Mouse (Mus musculus): ENCODE data around the gene Aspscr1.

Aspscr1 gene

GRCm38 (mm10) chr11:120672687-120673593 lies at the start of gene Aspscr1:
Gene Aspscr1, plus strand, starts transcription at chr11:120672973.
- peak; percentile 85 for DNase-seq (ENCODE audit: low read depth, low spot score)

- no peak for DNase-seq (ENCODE audit: low read depth, low spot score)
Measured at GRCm38 (mm10) chr11:120623961-120624679, 48.7 kb upstream of the Aspscr1 start.

DNA sequence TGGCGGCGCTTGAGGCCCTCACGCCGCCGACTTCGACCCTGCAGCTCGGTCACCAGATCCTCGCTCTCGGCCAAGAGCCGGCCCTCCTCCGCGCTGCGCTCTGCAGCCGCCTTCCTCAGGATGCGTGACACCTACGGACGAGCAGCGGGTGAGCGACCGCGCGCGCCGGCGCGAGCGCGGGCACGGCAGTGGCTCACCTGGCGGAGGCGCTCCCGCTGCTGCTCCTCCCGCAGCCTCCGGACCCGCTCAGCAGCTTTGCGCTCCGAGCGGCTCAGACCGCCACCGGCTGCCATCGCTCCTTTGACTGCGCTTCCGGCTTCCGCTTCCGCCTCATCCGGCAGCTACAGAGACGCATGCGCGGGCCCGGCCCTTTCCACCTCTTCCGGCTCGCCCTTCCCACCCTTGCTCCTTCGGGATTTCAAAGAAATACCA lies 48.1 kb upstream of the Aspscr1 start:
- peak; percentile 67 for DNase-seq (ENCODE audit: low read depth, low spot score)

- no peak for DNase-seq (ENCODE audit: low read depth, low spot score)
Measured at GRCm38 (mm10) chr11:120625152-120625775, 47.5 kb upstream of the Aspscr1 start, which contains the start of gene Sirt7. Gene Sirt7, minus strand, starts transcription at chr11:120625240.

- no peak for DNase-seq (ENCODE audit: low read depth, low spot score)
Measured at GRCm38 (mm10) chr11:120626785-120627467, 45.8 kb upstream of the Aspscr1 start.

- DNase-seq (ENCODE audit: low read depth, low spot score): no peak
Measured at GRCm38 (mm10) chr11:120627468-120628300, 45.1 kb upstream of the Aspscr1 start.

GRCm38 (mm10) chr11:120628601-120629340 lies 44.0 kb upstream of the Aspscr1 start:
- DNase-seq (ENCODE audit: low read depth, low spot score): no peak

DNA sequence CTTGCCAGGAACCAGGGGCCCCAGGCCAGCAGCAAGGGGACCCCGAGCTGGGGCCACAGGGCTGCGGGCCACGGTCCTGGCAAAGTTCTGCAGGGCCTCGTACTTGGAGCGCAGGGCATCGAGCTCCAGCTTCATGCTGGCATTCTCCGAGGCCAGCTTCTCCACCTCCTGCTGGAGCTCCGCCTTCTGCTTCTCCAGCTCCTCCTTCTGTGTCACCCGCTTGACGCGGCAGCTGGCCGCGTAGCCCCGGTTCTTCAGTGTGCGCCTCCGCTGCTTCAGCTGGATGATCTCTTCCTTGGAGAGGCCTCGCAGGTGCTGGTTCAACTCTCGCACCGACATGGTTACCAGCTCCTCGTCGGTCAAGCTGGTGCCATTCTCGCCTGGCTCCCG lies 43.4 kb upstream of the Aspscr1 start:
- DNase-seq (ENCODE audit: low read depth, low spot score): no peak

DNA sequence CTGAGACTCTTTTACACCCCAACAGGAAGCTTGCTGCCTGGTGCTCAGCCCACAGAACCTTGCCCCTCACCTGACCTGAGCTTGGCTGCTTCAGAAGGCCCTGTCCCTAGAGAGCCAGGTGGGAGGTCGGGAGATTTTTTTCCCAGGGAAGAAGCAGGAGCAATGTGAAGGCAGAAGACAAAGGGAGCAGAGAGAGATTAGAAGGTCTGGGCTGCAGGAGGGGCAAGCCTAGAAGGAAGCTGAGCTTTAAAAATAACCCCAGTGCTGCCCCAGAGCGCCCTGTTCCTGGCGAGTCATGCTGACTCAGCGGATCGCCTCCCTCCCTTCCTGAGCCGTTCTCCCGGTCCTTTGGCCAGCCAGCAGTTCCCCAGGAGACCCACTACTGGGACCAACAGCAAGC lies 42.9 kb upstream of the Aspscr1 start:
- no peak for DNase-seq (ENCODE audit: low read depth, low spot score)

- DNase-seq (ENCODE audit: low read depth, low spot score): no peak
Measured at GRCm38 (mm10) chr11:120630401-120630871, 42.3 kb upstream of the Aspscr1 start.

DNA sequence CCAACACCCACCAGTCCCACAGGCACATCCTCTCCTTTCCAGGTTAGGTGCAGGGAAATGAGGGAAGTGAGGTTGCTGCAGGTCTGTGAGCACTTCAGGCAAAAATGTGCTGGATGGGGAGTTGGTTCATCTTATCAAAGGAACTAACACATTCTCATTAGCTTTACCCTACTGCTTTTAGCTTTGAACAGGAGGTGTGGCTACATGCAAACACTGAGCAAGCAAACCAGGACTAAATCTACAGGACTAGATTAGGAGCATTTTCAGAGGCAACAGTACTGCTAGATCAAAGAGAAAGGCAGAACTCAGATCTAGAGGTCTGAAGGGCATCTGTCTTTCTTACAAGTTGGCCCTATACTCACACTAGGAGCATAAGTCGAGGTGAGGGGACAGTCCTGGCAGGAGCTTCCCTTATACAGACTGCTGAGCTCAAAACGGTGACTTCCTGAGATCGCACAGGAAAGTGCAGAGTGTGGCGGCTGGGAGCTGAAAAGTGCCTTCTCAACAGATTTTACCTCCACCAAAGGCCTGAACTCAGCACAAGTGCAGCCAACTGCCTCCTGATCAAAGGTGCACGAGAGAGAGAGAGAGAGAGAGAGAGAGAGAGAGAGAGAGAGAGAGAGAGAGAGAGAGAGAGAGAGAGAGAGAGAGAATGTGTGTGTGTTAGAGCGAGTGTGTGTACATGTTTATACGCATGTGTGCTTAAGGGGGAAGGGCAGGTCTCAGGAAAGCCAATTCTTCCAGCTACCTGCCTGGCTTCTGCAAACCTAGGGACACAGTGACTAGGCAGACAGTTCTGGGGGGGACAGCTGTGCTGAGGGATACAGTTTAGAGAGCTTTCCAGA lies 41.7 kb upstream of the Aspscr1 start:
- no peak for DNase-seq (ENCODE audit: low read depth, low spot score)

DNA sequence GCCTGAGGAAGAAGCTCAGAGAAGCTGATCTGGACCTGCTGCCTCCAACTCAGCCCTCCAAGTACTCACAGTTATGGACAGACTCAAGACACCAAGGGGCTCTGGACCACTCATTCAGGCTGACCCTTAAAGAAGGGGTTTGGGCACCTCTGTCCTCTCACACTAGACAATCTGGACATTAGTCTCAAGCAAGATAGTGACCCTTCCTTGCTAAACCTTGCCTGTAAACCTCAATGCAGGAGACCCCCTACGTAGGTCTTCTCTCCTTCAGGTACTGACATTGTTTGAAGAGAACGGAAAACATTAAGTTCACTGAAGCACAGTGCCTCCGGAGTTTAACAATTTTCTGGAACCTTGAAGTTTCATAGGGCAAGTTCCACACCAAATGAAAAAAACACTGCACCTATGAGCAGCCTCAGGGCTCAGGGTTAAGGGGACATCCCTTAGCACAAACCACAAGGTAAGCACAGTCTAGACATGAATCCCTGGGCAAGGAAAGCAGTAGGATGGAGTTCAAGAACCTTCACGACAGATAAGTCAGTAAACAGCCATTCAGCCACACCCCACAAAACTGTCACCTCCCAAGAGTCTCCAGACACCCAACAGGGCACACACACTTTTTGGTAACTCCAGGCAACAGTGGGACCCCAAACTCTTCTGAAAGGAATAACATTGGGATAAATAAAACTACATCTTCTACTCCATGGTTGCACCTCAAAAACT lies 40.9 kb upstream of the Aspscr1 start:
- DNase-seq (ENCODE audit: low read depth, low spot score): no peak

DNA sequence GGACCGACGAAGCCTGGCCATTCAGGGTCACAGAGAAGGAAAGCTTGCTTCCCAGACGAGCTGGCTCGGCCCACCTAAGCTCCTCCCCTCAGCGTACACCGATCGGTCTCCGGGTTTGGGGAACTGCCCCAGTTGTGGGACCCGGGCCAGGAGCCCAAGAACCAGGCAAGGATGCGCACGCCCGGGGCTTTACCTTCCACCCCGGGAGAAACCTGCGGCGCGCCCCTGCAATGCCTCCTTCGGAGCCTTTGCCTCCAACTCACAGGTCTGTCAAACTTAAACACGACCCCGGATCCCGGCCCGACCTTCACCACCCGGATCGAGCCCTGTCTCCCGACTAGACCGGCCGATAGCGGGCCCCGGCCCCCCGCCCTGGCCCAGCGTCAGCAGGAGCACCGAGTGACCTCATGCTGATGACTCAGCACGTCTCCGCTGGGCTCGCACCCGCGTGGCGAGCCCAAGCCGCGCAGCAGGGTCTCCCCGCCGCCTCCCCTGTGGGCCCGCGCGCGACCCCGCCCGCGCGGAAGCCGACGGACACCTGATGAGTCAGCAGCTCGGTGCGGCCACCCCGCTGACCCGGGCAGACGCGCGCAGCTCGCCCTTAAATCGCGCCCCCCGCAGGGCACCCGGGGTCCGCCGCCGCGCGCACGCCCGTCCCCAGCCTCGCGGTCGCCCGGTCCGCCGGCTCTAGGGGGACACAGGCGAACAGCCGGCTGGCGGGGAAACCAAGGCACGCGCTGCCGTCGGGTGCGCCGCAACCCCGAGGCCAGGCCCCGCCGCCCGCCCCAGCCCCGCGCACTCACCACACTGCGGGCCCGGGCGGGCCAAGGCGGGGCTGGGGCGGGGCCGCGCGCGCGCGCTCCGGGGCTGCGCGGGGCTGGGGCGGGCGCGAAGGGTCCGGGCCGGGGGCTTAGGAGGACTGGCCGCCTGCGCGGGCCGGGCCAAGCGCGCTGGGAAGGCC lies 39.9 kb upstream of the Aspscr1 start:
- DNase-seq (ENCODE audit: low read depth, low spot score): no peak

GRCm38 (mm10) chr11:120633520-120634343 lies 39.0 kb upstream of the Aspscr1 start, which contains the start of gene Mafg:
Gene Mafg, minus strand, starts transcription at chr11:120633600.
- peak; percentile 87 for DNase-seq (ENCODE audit: low read depth, low spot score)

GRCm38 (mm10) chr11:120634810-120635209 lies 38.0 kb upstream of the Aspscr1 start:
- no peak for DNase-seq (ENCODE audit: low read depth, low spot score)

DNA sequence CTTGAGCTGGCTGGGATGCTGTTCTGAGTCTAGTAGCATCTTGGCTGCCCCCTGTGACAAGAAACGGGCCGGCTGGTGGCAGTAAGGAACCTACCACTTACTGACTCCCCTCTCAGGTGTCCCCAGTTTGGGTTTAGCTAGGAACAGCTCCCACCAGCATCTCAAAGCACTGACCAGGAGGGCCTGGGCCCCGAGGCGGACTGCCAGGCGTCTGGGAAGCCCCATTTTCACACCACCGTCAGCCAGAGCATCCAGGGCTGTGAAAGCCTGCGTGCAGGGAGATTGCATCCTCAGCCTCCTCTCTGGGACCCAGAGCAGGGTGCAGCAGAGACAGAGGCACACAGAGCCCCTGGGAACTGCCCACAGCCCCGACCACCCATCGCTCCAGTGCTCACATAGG lies 31.5 kb upstream of the Aspscr1 start:
- DNase-seq (ENCODE audit: low read depth, low spot score): no peak
